Mouse (Mus musculus): ENCODE results near the gene Fam19a4.
"Not testable (repeated sequence)": the region's sequence is repeated elsewhere in the genome, so short reads cannot be mapped to it uniquely, and the experiment has no call there.

Gene Fam19a4

GRCm38 (mm10) chr6:96935776-96936175 is 124.4 kb downstream of the Fam19a4 start:
- DNase-seq: no peak

- DNase-seq: no peak
These were observed 151.1 kb downstream of the Fam19a4 start for GRCm38 (mm10) chr6:96909061-96909480.

GRCm38 (mm10) chr6:96877105-96877504 is 183.1 kb downstream of the Fam19a4 start:
- not testable (repeated sequence) for DNase-seq

DNA sequence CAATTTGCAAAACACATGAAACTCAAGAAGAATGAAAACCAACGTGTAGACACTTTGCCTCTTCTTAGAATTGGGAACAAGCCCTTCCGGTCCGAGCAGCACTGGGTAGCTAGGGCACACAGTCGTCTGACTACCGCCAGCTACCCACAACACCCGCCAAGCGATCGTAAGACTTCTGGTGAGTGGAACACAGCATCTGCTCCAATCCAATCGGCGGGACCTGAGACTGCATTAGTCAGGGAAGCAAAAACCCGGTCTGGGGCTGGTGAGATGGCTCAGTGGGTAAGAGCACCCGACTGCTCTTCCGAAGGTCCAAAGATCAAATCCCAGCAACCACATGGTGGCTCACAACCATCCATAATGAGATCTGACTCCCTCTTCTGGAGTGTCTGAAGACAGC is 183.6 kb downstream of the Fam19a4 start:
- DNase-seq: not testable (repeated sequence)

- no peak for DNase-seq
These were observed 207.1 kb downstream of the Fam19a4 start for GRCm38 (mm10) chr6:96853065-96853464.

DNA sequence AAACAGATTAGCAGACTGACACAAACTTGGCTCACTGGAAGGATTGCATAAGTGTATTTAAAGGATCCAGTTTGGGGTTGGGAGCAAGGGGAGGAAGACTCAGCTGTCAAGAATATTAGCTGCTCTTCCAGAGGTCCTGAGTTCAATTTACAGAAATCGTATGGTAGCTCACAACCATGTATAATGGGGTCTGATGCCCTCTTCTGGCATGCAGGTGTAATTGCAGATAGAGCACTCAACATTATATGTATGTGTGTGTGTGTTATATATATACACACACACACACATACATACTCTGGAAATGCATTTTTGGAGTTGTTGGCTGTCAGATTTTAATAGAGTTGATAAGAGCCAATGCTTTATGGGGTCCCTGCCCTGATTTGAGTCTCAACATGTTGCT is 216.3 kb downstream of the Fam19a4 start:
- DNase-seq: no peak

DNA sequence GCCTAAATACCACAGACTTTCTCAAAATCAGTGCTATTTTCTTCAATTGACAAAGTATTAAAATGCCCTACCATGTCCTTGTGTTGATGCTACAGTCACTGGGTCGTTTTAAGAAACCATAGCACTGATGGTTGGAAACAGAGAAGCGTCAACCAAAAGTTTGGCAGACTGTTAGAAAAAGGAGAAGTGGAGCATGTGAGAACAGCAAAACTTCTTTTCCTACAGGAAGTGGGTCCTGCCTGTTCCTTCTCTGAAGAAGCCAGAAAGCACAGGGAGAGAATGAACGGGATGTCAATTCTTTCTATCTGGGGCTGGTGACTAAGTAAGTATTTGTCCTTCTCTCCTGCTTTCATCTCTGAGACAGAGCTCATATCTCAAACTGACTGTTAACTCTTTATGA is 219.6 kb downstream of the Fam19a4 start:
- DNase-seq: no peak

DNA sequence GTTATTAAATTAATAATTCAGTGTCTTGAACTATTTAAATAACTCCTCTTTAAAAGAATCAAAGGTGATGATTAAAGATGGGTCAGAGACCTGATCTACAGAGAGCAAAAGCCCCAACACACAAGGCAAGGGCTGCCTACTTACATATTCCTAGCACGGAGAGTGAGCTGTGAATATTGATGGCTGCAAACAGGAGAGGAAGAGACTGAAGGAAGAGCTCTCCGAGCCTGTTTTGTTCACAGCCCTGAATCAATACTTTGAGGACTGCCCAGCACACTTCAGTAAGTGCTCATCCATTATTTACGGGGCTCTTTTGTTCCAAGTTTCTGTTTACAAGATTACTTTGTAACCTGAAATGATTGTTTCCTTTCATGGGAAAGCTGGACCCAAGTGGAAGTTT is 233.6 kb downstream of the Fam19a4 start:
- no peak for DNase-seq

DNA sequence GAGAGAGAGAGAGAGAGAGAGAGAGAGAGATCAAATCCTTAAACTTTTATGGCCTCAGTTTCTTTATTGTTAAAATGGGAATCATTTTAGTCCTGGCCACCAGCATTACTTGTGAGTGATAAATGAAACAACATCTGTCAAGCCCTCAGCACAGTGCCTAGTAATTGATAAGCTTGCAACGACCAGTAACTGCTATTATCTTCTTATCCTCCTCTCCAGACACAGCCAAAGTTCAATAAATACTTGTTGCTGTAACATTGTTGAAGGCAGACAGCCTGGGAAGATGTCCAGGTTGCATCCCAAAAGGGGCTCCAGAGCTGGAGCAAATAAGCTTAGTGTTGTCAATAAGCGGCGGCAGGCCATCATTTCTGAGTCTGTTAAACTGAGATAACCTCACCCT is 257.2 kb downstream of the Fam19a4 start:
- DNase-seq: no peak

DNA sequence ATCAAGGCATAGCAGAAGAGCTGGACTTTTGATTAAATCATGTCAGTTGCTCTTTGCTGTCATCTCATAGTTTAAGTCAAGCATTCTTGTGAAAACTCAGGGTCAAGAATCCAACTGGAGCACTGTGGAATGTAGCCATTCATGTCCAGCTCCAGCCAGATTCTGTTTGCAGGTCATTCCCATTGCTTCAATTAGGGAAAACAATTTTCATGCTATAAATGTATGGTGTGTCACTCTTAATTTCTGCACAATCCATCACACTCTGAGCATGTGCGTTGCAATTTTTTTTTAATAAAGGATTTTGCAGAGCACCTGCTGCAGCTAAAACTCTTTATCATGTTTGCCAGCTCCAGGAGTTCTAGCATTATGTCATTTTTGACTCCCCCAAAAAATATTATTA is 261.5 kb downstream of the Fam19a4 start:
- DNase-seq: no peak

DNA sequence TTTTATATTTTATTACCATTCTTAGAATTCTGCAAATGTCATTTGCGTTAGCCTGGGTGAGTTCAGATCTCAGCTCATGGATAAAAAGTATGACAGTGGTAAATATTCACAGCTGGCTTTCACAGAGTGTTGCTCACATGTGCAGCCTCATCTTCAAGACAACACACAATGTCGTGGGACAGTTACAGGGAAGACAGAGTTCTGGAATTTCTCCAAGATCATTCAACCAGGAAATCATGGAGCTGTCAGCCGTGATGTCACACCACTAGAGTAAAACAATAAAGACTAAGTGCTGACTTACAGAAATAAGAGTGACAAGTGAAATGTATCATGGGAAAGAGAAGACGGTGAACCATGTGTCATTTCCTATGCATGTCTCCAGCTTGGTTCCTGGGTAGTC is 262.8 kb downstream of the Fam19a4 start:
- DNase-seq: no peak

Measured in cerebellum, adult 11-12 months (tissue).